Mouse (Mus musculus): ENCODE results near the gene Epn2. TPM values are rescaled to one million over a fixed set of nuclear protein-coding genes. Genes with fewer than 3 reads are reported as not detected.
"Not testable (repeated sequence)": the region's sequence is repeated elsewhere in the genome, so short reads cannot be mapped to it uniquely, and the experiment has no call there.

Epn2 gene
- polyA plus RNA-seq, 1 experiment from 2014 or later, result 78.0 TPM

DNA sequence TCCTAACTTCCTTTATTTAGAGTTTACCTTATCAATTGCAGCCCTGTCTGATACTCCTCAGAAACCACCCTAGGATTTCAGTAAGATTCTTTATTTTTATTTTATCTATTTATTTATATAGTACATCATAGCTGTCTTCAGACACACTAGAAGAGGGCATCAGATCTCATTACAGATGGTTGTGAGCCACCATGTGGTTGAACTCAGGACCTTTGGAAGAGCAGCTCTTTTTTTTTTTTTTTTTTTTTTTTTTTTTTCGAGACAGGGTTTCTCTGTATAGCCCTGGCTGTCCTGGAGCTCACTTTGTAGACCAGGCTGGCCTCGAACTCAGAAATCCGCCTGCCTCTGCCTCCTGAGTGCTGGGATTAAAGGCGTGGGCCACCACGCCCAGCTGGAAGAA is 3.3 kb upstream of the Epn2 start:
- H3K27ac ChIP-seq (ENCODE audit: low read length); H3K9ac ChIP-seq (ENCODE audit: low read depth, low read length); H3K4me3 ChIP-seq (ENCODE audit: low read depth, low read length); H3K4me1 ChIP-seq (ENCODE audit: control insufficient read depth, insufficient read depth, low read length); ATAC-seq; H3K9me3 ChIP-seq (replicated peaks; ENCODE audit: control insufficient read depth, low read length, poor library complexity, severe bottlenecking); H3K36me3 ChIP-seq (ENCODE audit: control insufficient read depth, insufficient read depth, low read length); H3K27me3 ChIP-seq (ENCODE audit: control insufficient read depth, insufficient read depth, low read depth, low read length); H3K4me2 ChIP-seq (ENCODE audit: low read length): not testable (repeated sequence)
- WGBS, result 90% methylated on average over 3 of the region's 5 CpGs

DNA sequence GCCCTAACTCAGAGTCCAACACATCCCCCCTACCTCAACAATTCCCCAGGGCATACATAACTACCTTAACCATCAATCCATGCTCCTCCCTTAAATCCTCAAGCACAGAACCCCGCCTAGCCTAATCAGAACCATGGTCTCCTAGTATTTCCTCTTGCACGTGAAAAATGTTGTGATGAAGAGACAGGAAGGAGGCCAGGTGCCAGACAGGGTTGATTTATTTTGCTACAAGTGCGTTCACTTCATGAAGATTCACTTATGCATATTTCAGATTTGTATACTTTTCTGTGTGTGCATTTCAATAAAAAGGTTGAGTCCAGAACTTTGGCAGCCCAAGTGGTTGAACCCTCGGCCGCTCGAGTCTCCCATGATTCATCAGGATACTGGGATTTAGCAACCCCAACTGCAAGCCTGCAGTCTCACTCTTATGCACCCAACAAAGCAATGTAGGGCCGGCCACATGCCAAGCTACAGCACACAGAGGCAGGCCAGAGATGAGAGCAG is 443 bp upstream of the Epn2 start:
- Histone ChIP-seq H3K4me3 (ENCODE audit: low read depth, low read length) (peak overlapping the region; percentile 98), H3K4me2 (ENCODE audit: low read length) (peak overlapping the region; percentile 86), H3K27me3 (ENCODE audit: control insufficient read depth, insufficient read depth, low read depth, low read length) (no peaks in the 10 kb centered on the region), H3K4me1 (ENCODE audit: control insufficient read depth, insufficient read depth, low read length) (peaks cover 21% of the 10 kb centered on the region), H3K9me3 (replicated peaks; ENCODE audit: control insufficient read depth, low read length, poor library complexity, severe bottlenecking) (no peaks in the 10 kb centered on the region), H3K9ac (ENCODE audit: low read depth, low read length) (no peak overlapping the region), H3K27ac (ENCODE audit: low read length) (peak overlapping the region; percentile 18; the same call in 1 of the 2 replicates), H3K36me3 (ENCODE audit: control insufficient read depth, insufficient read depth, low read length) (no peaks in the 10 kb centered on the region)
- peak; percentile 56 for ATAC-seq
- 89% methylated on average over 7 of the region's 7 CpGs for WGBS

DNA sequence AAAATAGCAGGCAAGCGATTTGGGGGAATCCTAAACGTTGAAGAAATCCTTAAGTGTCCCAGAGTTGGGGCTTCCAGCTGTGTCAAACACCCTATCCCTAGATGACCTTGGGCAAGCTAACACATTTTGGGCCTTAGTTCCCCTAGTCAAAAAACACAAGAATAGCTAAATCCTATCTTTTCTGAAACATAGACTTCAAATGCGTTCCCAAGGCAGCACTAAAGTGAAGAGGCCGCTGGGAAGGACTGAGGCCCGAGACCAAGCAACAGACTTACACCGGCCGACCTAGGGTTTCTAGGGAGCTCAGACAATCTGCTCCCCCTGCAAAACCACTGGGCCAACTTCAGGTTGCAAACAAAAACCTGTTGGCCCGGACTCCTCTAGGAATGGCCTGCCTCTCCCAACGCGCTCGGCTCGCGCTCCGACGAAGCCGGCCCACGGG is 925 bp downstream of the Epn2 start:
- H3K9ac ChIP-seq (ENCODE audit: low read depth, low read length), result peak overlapping the region; percentile 95
- peaks cover 24% of the 10 kb centered on the region for H3K4me1 ChIP-seq (ENCODE audit: control insufficient read depth, insufficient read depth, low read length)
- peak overlapping the region; percentile 86 for H3K4me2 ChIP-seq (ENCODE audit: low read length)
- H3K36me3 ChIP-seq (ENCODE audit: control insufficient read depth, insufficient read depth, low read length), result no peaks in the 10 kb centered on the region
- H3K27ac ChIP-seq (ENCODE audit: low read length), result peak overlapping the region; percentile 91
- no peaks in the 10 kb centered on the region for H3K9me3 ChIP-seq (replicated peaks; ENCODE audit: control insufficient read depth, low read length, poor library complexity, severe bottlenecking)
- no peaks in the 10 kb centered on the region for H3K27me3 ChIP-seq (ENCODE audit: control insufficient read depth, insufficient read depth, low read depth, low read length)
- H3K4me3 ChIP-seq (ENCODE audit: low read depth, low read length), result peak overlapping the region; percentile 98
- ATAC-seq, result peak; percentile 55
- under 1% methylated on average over 17 of the region's 17 CpGs for WGBS

DNA sequence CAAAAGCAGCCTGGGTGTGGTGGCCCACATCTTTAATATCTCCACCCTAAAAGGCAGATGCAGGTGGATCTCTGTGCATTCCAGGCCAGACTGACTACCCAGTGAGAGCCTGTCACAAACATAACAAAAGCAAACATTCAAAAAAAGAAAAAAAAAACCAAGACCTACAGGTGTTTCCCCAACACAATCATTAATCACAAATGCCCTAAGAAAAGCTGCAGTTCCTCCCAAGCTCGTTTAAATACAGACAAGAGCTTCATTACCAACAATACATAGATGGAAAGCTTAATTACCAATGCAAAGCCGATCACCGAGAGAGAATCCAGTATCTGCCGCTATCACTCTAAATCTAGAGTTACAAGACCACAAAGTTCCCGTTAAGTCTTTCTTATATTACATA is 1.5 kb downstream of the Epn2 start:
- H3K27me3 ChIP-seq (ENCODE audit: control insufficient read depth, insufficient read depth, low read depth, low read length), result no peaks in the 10 kb centered on the region
- no peaks in the 10 kb centered on the region for H3K36me3 ChIP-seq (ENCODE audit: control insufficient read depth, insufficient read depth, low read length)
- ATAC-seq, result no peak
- H3K27ac ChIP-seq (ENCODE audit: low read length), result no peak overlapping the region
- H3K4me3 ChIP-seq (ENCODE audit: low read depth, low read length), result peak overlapping the region; percentile 98
- H3K9ac ChIP-seq (ENCODE audit: low read depth, low read length), result peak overlapping the region; percentile 95
- H3K4me1 ChIP-seq (ENCODE audit: control insufficient read depth, insufficient read depth, low read length), result peaks cover 24% of the 10 kb centered on the region
- WGBS, result under 1% methylated on average over 5 of the region's 5 CpGs
- no peaks in the 10 kb centered on the region for H3K9me3 ChIP-seq (replicated peaks; ENCODE audit: control insufficient read depth, low read length, poor library complexity, severe bottlenecking)
- peak overlapping the region; percentile 86 for H3K4me2 ChIP-seq (ENCODE audit: low read length)

DNA sequence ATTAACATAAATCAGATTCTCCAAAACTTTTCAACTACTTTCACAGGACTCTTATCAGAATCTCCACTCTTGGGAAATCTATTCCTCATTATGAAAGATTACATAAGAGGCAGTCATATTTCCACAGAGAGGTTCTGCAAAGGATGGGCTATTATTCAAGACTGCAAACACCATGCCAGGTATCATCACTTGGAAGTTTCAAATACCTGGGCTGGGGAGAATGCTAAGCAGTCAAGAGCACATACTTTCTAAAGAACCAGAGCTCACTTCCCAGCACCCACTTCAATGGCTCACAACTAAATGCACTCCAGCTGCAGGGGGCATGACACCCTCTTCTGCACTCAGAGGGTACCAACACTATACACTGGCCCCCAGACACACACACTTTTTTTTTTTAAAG is 2.1 kb downstream of the Epn2 start:
- Histone ChIP-seq H3K4me1 (ENCODE audit: control insufficient read depth, insufficient read depth, low read length) (peaks cover 24% of the 10 kb centered on the region), H3K9ac (ENCODE audit: low read depth, low read length) (no peak overlapping the region), H3K27me3 (ENCODE audit: control insufficient read depth, insufficient read depth, low read depth, low read length) (no peaks in the 10 kb centered on the region), H3K9me3 (replicated peaks; ENCODE audit: control insufficient read depth, low read length, poor library complexity, severe bottlenecking) (no peaks in the 10 kb centered on the region), H3K4me3 (ENCODE audit: low read depth, low read length) (peak overlapping the region; percentile 98; the same call in 1 of the 2 replicates), H3K36me3 (ENCODE audit: control insufficient read depth, insufficient read depth, low read length) (no peaks in the 10 kb centered on the region), H3K27ac (ENCODE audit: low read length) (no peak overlapping the region), H3K4me2 (ENCODE audit: low read length) (peak overlapping the region; percentile 86)
- ATAC-seq, result no peak

DNA sequence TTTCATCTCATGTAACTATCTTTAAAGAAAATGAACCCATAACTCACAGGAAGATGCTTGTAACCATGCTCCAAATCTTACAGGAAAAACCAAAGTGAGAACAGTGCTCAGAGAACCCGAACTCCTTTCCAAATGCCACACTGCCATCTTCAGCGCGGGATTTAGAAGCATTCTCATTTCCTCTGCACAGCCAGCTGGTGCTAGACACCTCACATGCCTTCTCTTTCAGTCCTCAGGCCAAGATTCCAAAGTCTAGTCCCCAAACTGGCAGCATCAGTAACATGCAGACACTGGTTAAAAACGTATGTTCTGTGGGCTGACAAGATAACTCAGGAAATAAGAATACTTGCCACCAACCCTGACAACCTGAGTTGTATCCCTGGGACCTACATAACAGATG is 6.2 kb downstream of the Epn2 start:
- Histone ChIP-seq H3K36me3 (ENCODE audit: control insufficient read depth, insufficient read depth, low read length) (no peaks in the 10 kb centered on the region), H3K9ac (ENCODE audit: low read depth, low read length) (no peak overlapping the region), H3K4me2 (ENCODE audit: low read length) (no peak overlapping the region), H3K9me3 (replicated peaks; ENCODE audit: control insufficient read depth, low read length, poor library complexity, severe bottlenecking) (no peaks in the 10 kb centered on the region), H3K4me1 (ENCODE audit: control insufficient read depth, insufficient read depth, low read length) (peaks cover 29% of the 10 kb centered on the region), H3K27ac (ENCODE audit: low read length) (no peak overlapping the region), H3K27me3 (ENCODE audit: control insufficient read depth, insufficient read depth, low read depth, low read length) (no peaks in the 10 kb centered on the region), H3K4me3 (ENCODE audit: low read depth, low read length) (no peak overlapping the region)
- ATAC-seq, result no peak
- WGBS, result 94% methylated on average over 4 of the region's 4 CpGs

DNA sequence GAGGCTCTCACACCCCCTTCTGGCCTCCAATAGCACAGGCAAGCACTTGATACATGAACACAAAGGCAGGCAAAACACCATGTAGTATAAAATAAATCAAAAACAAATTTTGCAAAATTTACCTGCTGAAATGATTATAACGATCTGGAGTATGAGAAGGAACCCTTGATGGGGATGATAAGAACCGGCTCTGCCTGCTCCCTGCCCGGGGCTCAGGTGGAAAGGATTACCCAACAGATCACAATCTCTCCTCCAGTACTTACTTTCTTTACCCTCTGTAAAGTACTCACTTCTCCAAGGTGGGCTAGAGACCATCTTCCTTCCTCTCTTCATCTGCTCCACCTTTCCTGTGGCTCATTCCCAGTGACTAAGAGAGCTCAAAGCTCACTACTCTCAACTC is 8.3 kb downstream of the Epn2 start:
- WGBS, result 98% methylated on average over 3 of the region's 3 CpGs
- Histone ChIP-seq H3K9ac (ENCODE audit: low read depth, low read length) (no peak overlapping the region), H3K27ac (ENCODE audit: low read length) (no peak overlapping the region), H3K4me2 (ENCODE audit: low read length) (no peak overlapping the region), H3K4me1 (ENCODE audit: control insufficient read depth, insufficient read depth, low read length) (peaks cover 14% of the 10 kb centered on the region), H3K27me3 (ENCODE audit: control insufficient read depth, insufficient read depth, low read depth, low read length) (no peaks in the 10 kb centered on the region), H3K9me3 (replicated peaks; ENCODE audit: control insufficient read depth, low read length, poor library complexity, severe bottlenecking) (no peaks in the 10 kb centered on the region), H3K36me3 (ENCODE audit: control insufficient read depth, insufficient read depth, low read length) (no peaks in the 10 kb centered on the region), H3K4me3 (ENCODE audit: low read depth, low read length) (no peak overlapping the region)
- no peak for ATAC-seq

DNA sequence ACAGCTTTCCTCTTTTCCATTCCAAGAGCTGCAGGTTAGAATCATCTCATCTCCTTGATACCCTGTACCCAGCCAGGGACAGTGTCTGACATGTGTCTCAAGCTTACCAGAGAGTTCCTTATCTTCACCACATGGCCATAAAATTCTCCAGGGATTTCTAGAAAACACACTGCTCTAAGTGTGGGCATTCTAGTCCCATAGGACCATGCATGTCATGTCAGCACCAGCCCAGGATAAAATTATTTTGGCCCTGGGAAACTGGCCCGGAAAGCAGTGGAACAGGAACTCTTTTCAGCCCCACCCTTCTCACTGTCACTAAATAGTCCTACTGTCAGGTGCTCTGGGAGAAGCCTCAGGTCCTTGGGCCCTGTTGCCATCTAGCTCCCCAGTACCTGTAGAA is 9.8 kb downstream of the Epn2 start:
- WGBS, result 95% methylated on average over 1 of the region's 1 CpGs
- Histone ChIP-seq H3K27me3 (ENCODE audit: control insufficient read depth, insufficient read depth, low read depth, low read length) (no peaks in the 10 kb centered on the region), H3K4me1 (ENCODE audit: control insufficient read depth, insufficient read depth, low read length) (peaks cover 10% of the 10 kb centered on the region), H3K4me2 (ENCODE audit: low read length) (no peak overlapping the region), H3K9ac (ENCODE audit: low read depth, low read length) (no peak overlapping the region), H3K4me3 (ENCODE audit: low read depth, low read length) (no peak overlapping the region), H3K36me3 (ENCODE audit: control insufficient read depth, insufficient read depth, low read length) (no peaks in the 10 kb centered on the region), H3K27ac (ENCODE audit: low read length) (no peak overlapping the region), H3K9me3 (replicated peaks; ENCODE audit: control insufficient read depth, low read length, poor library complexity, severe bottlenecking) (no peaks in the 10 kb centered on the region)
- no peak for ATAC-seq

DNA sequence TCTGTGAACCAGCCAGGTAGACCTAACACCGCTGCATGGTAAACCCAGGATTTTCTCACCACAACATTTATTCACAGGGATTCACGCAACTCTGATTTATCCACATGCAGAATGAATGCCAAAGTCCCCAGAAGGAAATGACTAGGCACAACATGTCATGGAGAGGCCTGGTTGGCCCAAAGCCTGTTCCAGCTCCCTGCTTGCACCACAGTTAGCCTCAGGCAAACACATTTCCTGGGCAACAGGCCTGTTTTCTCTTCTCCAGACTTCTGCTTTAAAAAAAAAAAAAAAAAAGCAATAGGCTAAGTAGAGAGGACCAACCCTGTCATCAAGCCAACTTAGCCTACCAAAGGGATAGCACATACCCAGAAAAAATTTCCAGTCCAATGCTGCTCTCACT is 14.9 kb downstream of the Epn2 start:
- H3K9me3 ChIP-seq (replicated peaks; ENCODE audit: control insufficient read depth, low read length, poor library complexity, severe bottlenecking), result no peaks in the 10 kb centered on the region
- H3K36me3 ChIP-seq (ENCODE audit: control insufficient read depth, insufficient read depth, low read length), result no peaks in the 10 kb centered on the region
- no peak overlapping the region for H3K27ac ChIP-seq (ENCODE audit: low read length)
- H3K27me3 ChIP-seq (ENCODE audit: control insufficient read depth, insufficient read depth, low read depth, low read length), result no peaks in the 10 kb centered on the region
- no peak overlapping the region for H3K4me3 ChIP-seq (ENCODE audit: low read depth, low read length)
- 92% methylated on average over 2 of the region's 2 CpGs for WGBS
- no peak overlapping the region for H3K4me2 ChIP-seq (ENCODE audit: low read length)
- no peak for ATAC-seq
- H3K9ac ChIP-seq (ENCODE audit: low read depth, low read length), result no peak overlapping the region
- H3K4me1 ChIP-seq (ENCODE audit: control insufficient read depth, insufficient read depth, low read length), result peaks cover 9% of the 10 kb centered on the region; the same call in 1 of the 2 replicates
